Mouse (Mus musculus) liver, embryonic 14.5 days (tissue): ENCODE results near the gene Sfxn1.

ENCODE experiments used
- CTCF ChIP-seq: IDR thresholded peaks from 2 replicates; pipeline ENCODE4 v1.5.1; 2016; ENCODE audit warnings: antibody characterized with exemption, low read depth, control low read depth
- EP300 ChIP-seq: IDR thresholded peaks from 2 replicates; pipeline ENCODE4 v1.6.1; 2016; ENCODE audit warnings: antibody characterized with exemption, low read depth

- no peak for TF ChIP-seq CTCF
- TF ChIP-seq EP300 = no peak
These were observed 32.2 kb downstream of the Sfxn1 start for GRCm38 (mm10) chr13:54103866-54104265.
